Mouse (Mus musculus) stomach, postnatal 0 days (tissue): ENCODE measurements at regions not wholly inside any gene's neighbourhood (a gene's known extent, or its start where the extent isn't known, plus 50 kb on each side); places are given as distances from the start of the nearest gene placed in this dataset.

Experiments
- CTCF ChIP-seq: IDR thresholded peaks from 2 replicates; pipeline ENCODE4 v1.5.1; 2016; ENCODE audit warnings: antibody characterized with exemption, low read depth, mild to moderate bottlenecking, moderate library complexity
- EP300 ChIP-seq: optimal IDR thresholded peaks from 2 replicates; pipeline ENCODE3; 2016; ENCODE audit warnings: antibody characterized with exemption

DNA sequence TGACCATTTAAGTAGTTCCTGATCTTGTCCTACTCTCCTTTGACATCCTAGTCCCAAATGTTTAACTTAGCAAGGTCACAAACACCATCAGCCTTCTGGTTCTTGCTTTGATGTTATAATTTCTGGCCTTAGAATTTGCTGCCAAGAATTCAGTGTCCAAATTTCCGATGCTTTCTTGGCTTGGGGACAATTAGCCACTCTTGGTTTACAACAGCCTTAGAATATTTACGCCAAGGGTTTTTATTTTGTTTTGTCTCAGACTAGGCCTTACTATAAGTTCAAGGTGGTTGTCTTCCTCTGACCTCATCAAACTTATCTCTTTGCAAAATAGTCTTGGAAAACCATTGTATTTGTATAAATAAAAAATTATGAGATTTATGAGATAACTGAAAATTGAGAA is 322.4 kb downstream of the Tfec start:
- TF ChIP-seq CTCF (no peak), EP300 (no peak)
